Mouse (Mus musculus): ENCODE data around the gene Dram1.

- TF ChIP-seq POLR2A (IDR thresholded peaks at IDR 0.05; ENCODE audit: low read depth, low read length): no peak
- no peak for TF ChIP-seq CTCF (IDR thresholded peaks at IDR 0.05; ENCODE audit: extremely low read depth, insufficient read depth, insufficient read length, insufficient replicate concordance)
Observed at GRCm38 (mm10) chr10:88382009-88382408, 3.1 kb upstream of the Dram1 start.
